Mouse (Mus musculus) MEL (cell line): ENCODE data around the gene Naglu. TPM values are rescaled to one million over a fixed set of nuclear protein-coding genes. Genes with fewer than 3 reads are reported as not detected.
A peak's percentile ranks its signal among the peaks of the same experiment; 100 is the strongest.

ENCODE experiments used
- DNase-seq: peaks from one replicate; pipeline ENCODE4 v3.0.0; 2011; ENCODE audit warnings: low read depth, low spot score
- H3K27ac ChIP-seq: 2 replicates; pipeline ENCODE4 v1.5.1; 2012; ENCODE audit warnings: low read depth, mild to moderate bottlenecking, control low read depth, low read length, moderate library complexity; ENCODE audit not compliant: control insufficient read depth
- H3K27me3 ChIP-seq, 2 experiments: fragments of 150-350 bp in 1 of 2; sonication (generic) in 1 of 2; 2 replicates each; pipeline ENCODE4 v1.6.1; 2012; ENCODE audit warnings: low read length in 2 of 2, mild to moderate bottlenecking in 2 of 2, improper control_type of control experiment in 1 of 2, moderate library complexity in 1 of 2; ENCODE audit not compliant: insufficient read depth in 2 of 2, control insufficient read depth in 1 of 2
- H3K36me3 ChIP-seq, 2 experiments: 2 replicates each; pipeline ENCODE4 v1.6.1; 2012 to 2014; ENCODE audit warnings: low read length in 2 of 2, improper control_type of control experiment in 1 of 2, inconsistent platforms in 1 of 2, mild to moderate bottlenecking in 1 of 2; ENCODE audit not compliant: insufficient read depth in 2 of 2, control insufficient read depth in 1 of 2
- H3K4me1 ChIP-seq, 2 experiments: fragments of 150-350 bp in 1 of 2; sonication (generic) in 1 of 2; 2 replicates each; pipeline ENCODE4 v1.6.1; 2012; ENCODE audit warnings: low read length in 2 of 2, improper control_type of control experiment in 1 of 2, mild to moderate bottlenecking in 1 of 2; ENCODE audit not compliant: insufficient read depth in 2 of 2, control insufficient read depth in 1 of 2
- H3K4me3 ChIP-seq, 2 experiments: fragments of 150-350 bp in 1 of 2; sonication (generic) in 1 of 2; 2 replicates each; pipeline ENCODE4 v1.5.1; 2012; ENCODE audit warnings: low read depth in 2 of 2, low read length in 2 of 2, mild to moderate bottlenecking in 2 of 2, moderate library complexity in 2 of 2, control low read depth in 1 of 2, improper control_type of control experiment in 1 of 2; ENCODE audit not compliant: control insufficient read depth in 1 of 2, insufficient read depth in 1 of 2
- H3K79me2 ChIP-seq: 2 replicates; pipeline ENCODE4 v1.6.1; 2012; ENCODE audit warnings: mild to moderate bottlenecking, low read length, moderate library complexity; ENCODE audit not compliant: control insufficient read depth, poor library complexity, insufficient read depth
- H3K9ac ChIP-seq: 2 replicates; pipeline ENCODE4 v1.6.1; 2012; ENCODE audit warnings: low read depth, mild to moderate bottlenecking, control low read depth, low read length, moderate library complexity; ENCODE audit not compliant: control insufficient read depth, poor library complexity, severe bottlenecking
- H3K9me3 ChIP-seq: fragments of 150-350 bp; sonication (generic); replicated peaks from 2 replicates; pipeline ENCODE4 v1.6.1; 2012; ENCODE audit warnings: mild to moderate bottlenecking, low read length, improper control_type of control experiment, moderate library complexity; ENCODE audit not compliant: insufficient read depth
- BHLHE40 ChIP-seq: IDR thresholded peaks from 2 replicates; pipeline ENCODE4 v1.6.1; 2012; ENCODE audit warnings: low read depth, mild to moderate bottlenecking, inconsistent platforms, low read length, improper control_type of control experiment, borderline replicate concordance
- CHD2 ChIP-seq: IDR thresholded peaks from 2 replicates; pipeline ENCODE4 v1.6.1; 2011; ENCODE audit warnings: low read length, improper control_type of control experiment
- E2F4 ChIP-seq: IDR thresholded peaks from 2 replicates; pipeline ENCODE4 v1.6.1; 2011; ENCODE audit warnings: low read depth, low read length, improper control_type of control experiment, borderline replicate concordance
- ELF1 ChIP-seq: IDR thresholded peaks from 2 replicates; pipeline ENCODE4 v1.6.1; 2014; ENCODE audit warnings: low read depth, mild to moderate bottlenecking, inconsistent platforms, low read length, improper control_type of control experiment, moderate library complexity
- EP300 ChIP-seq, 2 experiments: IDR thresholded peaks; 2 replicates each; pipeline ENCODE4 v1.6.1; 2011; ENCODE audit warnings: improper control_type of control experiment in 2 of 2, low read length in 2 of 2, low read depth in 1 of 2, mild to moderate bottlenecking in 1 of 2
- ETS1 ChIP-seq: IDR thresholded peaks from 2 replicates; pipeline ENCODE4 v1.6.1; 2012; ENCODE audit warnings: low read depth, mild to moderate bottlenecking, inconsistent platforms, low read length, improper control_type of control experiment, moderate library complexity
- GABPA ChIP-seq: IDR thresholded peaks from 2 replicates; pipeline ENCODE4 v1.6.1; 2012; ENCODE audit warnings: low read depth, mild to moderate bottlenecking, inconsistent platforms, low read length, improper control_type of control experiment, moderate library complexity
- GATA1 ChIP-seq: IDR thresholded peaks from 2 replicates; pipeline ENCODE4 v1.6.1; 2011; ENCODE audit warnings: low read depth, low read length, improper control_type of control experiment
- JUND ChIP-seq: IDR thresholded peaks from 2 replicates; pipeline ENCODE4 v1.6.1; 2011; ENCODE audit warnings: low read depth, mild to moderate bottlenecking, improper control_type of control experiment, low read length
- MAFK ChIP-seq: IDR thresholded peaks from 2 replicates; pipeline ENCODE4 v1.6.1; 2011; ENCODE audit warnings: low read depth, mild to moderate bottlenecking, low read length, improper control_type of control experiment, borderline replicate concordance
- MAX ChIP-seq: IDR thresholded peaks from 2 replicates; pipeline ENCODE4 v1.6.1; 2011; ENCODE audit warnings: low read length, improper control_type of control experiment
- MXI1 ChIP-seq: IDR thresholded peaks from 2 replicates; pipeline ENCODE4 v1.6.1; 2011; ENCODE audit warnings: mild to moderate bottlenecking, low read depth, low read length, improper control_type of control experiment
- MYB ChIP-seq: IDR thresholded peaks from 2 replicates; pipeline ENCODE4 v1.6.1; 2011; ENCODE audit warnings: mild to moderate bottlenecking, low read depth, low read length, improper control_type of control experiment
- MYC ChIP-seq: IDR thresholded peaks from 2 replicates; pipeline ENCODE4 v1.6.1; 2011; ENCODE audit warnings: low read depth, mild to moderate bottlenecking, low read length, improper control_type of control experiment, moderate library complexity
- POLR2AphosphoS2 ChIP-seq: IDR thresholded peaks from 2 replicates; pipeline ENCODE4 v1.6.1; 2011; ENCODE audit warnings: low read length, improper control_type of control experiment
- POLR2AphosphoS5 ChIP-seq: IDR thresholded peaks from 2 replicates; pipeline ENCODE4 v1.6.1; 2012; ENCODE audit warnings: low read depth, borderline replicate concordance, mild to moderate bottlenecking, inconsistent platforms, low read length, moderate library complexity, mixed read lengths
- SIN3A ChIP-seq: IDR thresholded peaks from 2 replicates; pipeline ENCODE4 v1.6.1; 2012; ENCODE audit warnings: low read length, improper control_type of control experiment, inconsistent platforms
- SMC3 ChIP-seq: IDR thresholded peaks from 2 replicates; pipeline ENCODE4 v1.6.1; 2011; ENCODE audit warnings: low read depth, low read length, improper control_type of control experiment
- TCF12 ChIP-seq: IDR thresholded peaks from 2 replicates; pipeline ENCODE4 v1.6.1; 2014; ENCODE audit warnings: low read depth, mild to moderate bottlenecking, inconsistent platforms, low read length, improper control_type of control experiment, moderate library complexity
- UBTF ChIP-seq: IDR thresholded peaks from 2 replicates; pipeline ENCODE4 v1.6.1; 2012; ENCODE audit warnings: low read depth, mild to moderate bottlenecking, inconsistent platforms, low read length, improper control_type of control experiment, moderate library complexity, borderline replicate concordance; ENCODE audit not compliant: insufficient read depth
- USF1 ChIP-seq: IDR thresholded peaks from 2 replicates; pipeline ENCODE4 v1.6.1; 2014; ENCODE audit warnings: low read depth, mild to moderate bottlenecking, inconsistent platforms, low read length, improper control_type of control experiment, moderate library complexity
- USF2 ChIP-seq, 2 experiments: IDR thresholded peaks; 2 replicates each; pipeline ENCODE4 v1.6.1; 2011 to 2012; ENCODE audit warnings: improper control_type of control experiment in 2 of 2, low read length in 2 of 2, borderline replicate concordance in 1 of 2, inconsistent platforms in 1 of 2, low read depth in 1 of 2, mild to moderate bottlenecking in 1 of 2; ENCODE audit not compliant: insufficient read depth in 1 of 2
- ZMIZ1 ChIP-seq: IDR thresholded peaks from 2 replicates; pipeline ENCODE4 v1.6.1; 2012; ENCODE audit warnings: low read depth, mild to moderate bottlenecking, inconsistent platforms, low read length, improper control_type of control experiment, moderate library complexity
- ZNF384 ChIP-seq: IDR thresholded peaks from 2 replicates; pipeline ENCODE4 v1.6.1; 2012; ENCODE audit warnings: low read depth, mild to moderate bottlenecking, inconsistent platforms, low read length, improper control_type of control experiment
- polyA plus RNA-seq, 2 experiments: library from polyadenylated mRNA; stranded (reverse) in 1 of 2; unstranded in 1 of 2; fragments of >175 nt in 1 of 2; fragments of >200 nt in 1 of 2; gene quantifications; 2 replicates each; pipeline versions ENCODE4 v1.2.1 to v1.2.4; 2012; ENCODE audit warnings: low replicate concordance in 2 of 2, low read depth in 1 of 2; ENCODE audit not compliant: insufficient read length in 2 of 2, insufficient read depth in 1 of 2, missing spikeins in 1 of 2
- total RNA-seq: library from RNA; depleted of rRNA; stranded (reverse); fragments of 300-350 nt; gene quantifications from 2 replicates; pipeline ENCODE4 v1.2.3, GENCODE M21; 2012

Gene Naglu
- total and polyA plus RNA-seq, 3 experiments = 1.5 to 3.1 TPM; not detected in 1

GRCm38 (mm10) chr11:101086756-101087681 is 17.2 kb downstream of the Naglu start, which contains the start of gene Mlx (continued):
- TF ChIP-seq GATA1 (peak; percentile 51; the same call in 1 of the 2 replicates), POLR2AphosphoS5 (no peak), USF2 (IDR thresholded peaks at IDR 0.05; ENCODE audit: borderline replicate concordance in 1 of 2, insufficient read depth in 1 of 2, low read depth in 1 of 2, low read length in 2 of 2) (peak; percentile 94 to 95), ETS1 (0 out of 2 replicates have a peak, but pooled peaks have one; percentile 25), TCF12 (0 out of 2 replicates have a peak, but pooled peaks have one; percentile 25), USF1 (peak; percentile 99), GABPA (no peak), MAX (peak; percentile 96), ZMIZ1 (peak; percentile 82), MYC (no peak; the same call in 1 of the 2 replicates), MXI1 (peak; percentile 66)

GRCm38 (mm10) chr11:101087682-101088055 is 17.9 kb downstream of the Naglu start:
- H3K9ac ChIP-seq = peak overlapping the region; percentile 81
- TF ChIP-seq USF2 (IDR thresholded peaks at IDR 0.05; ENCODE audit: borderline replicate concordance in 1 of 2, insufficient read depth in 1 of 2, low read depth in 1 of 2, low read length in 2 of 2) (no peak), UBTF (no peak), EP300 (IDR thresholded peaks at IDR 0.05; ENCODE audit: low read depth in 1 of 2, low read length in 2 of 2) (no peak), MYC (no peak), SMC3 (no peak), MYB (no peak), ETS1 (no peak), ZNF384 (no peak), BHLHE40 (no peak), JUND (no peak), CHD2 (no peak), POLR2AphosphoS5 (no peak), POLR2AphosphoS2 (no peak), SIN3A (no peak), USF1 (no peak; the same call in 1 of the 2 replicates), E2F4 (no peak), MAFK (no peak), ELF1 (no peak)
- TF ChIP-seq, all 39 proteins: peak for 0
- DNase-seq = no peak
- no peaks in the 10 kb centered on the region for H3K9me3 ChIP-seq
- peaks cover 4 to 19% of the 10 kb centered on the region in 2 experiments for H3K4me1 ChIP-seq
- H3K79me2 ChIP-seq = peaks cover 21% of the 10 kb centered on the region
- H3K4me3 ChIP-seq = peak overlapping the region; percentile 77 to 80
- H3K27me3 ChIP-seq = no peaks in the 10 kb centered on the region
- peak overlapping the region; percentile 17 for H3K27ac ChIP-seq
- peaks cover 8 to 15% of the 10 kb centered on the region in 2 experiments for H3K36me3 ChIP-seq
